Mouse (Mus musculus) heart, adult 2 months (tissue): ENCODE data around the gene Fgf22.

Experiments used
- CTCF ChIP-seq: fragments of 200-600 bp; IDR thresholded peaks from 2 replicates; pipeline ENCODE4 v1.8.1; 2022; ENCODE audit warnings: antibody characterized with exemption, mild to moderate bottlenecking, moderate library complexity
- POLR2A ChIP-seq: fragments of 200-500 bp; IDR thresholded peaks from 2 replicates; pipeline ENCODE4 v1.6.1; 2011; ENCODE audit warnings: mild to moderate bottlenecking, low read depth, low read length, control low read depth; ENCODE audit not compliant: insufficient read depth

DNA sequence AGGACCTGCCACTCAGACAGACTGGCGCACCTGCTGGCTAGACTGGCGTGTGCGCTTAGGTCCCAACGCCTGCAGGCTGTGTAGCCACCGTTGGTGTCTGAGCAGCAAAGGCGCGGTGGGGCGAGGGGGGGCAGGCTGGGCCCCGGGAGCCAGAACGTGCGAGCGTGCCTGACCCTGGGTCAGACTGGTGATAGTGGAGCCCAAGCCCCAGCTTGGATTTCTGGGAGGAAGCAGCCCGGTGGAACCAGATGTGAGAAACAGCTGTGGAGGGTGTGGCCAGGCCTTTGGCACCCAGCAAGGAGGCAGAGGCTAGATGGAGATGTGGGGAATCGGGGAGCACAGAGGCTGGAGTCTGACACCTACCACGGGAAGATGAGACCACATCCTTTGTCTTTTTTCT is 42.5 kb downstream of the Fgf22 start:
- TF ChIP-seq CTCF (no peak), POLR2A (0 out of 2 replicates have a peak, but pooled peaks have one; percentile 18)
